Mouse (Mus musculus): Measurements from ENCODE around the gene Myocd. TPM values are rescaled to one million over a fixed set of nuclear protein-coding genes. Genes with fewer than 3 reads are reported as not detected.

Gene Myocd
- total RNA-seq (2021) (10 to 100 TPM; 82.5 to 87.1 TPM), polyA plus RNA-seq (2012; rRNA removed) (30.6 and 37.7 TPM in 2 replicates)
- long read RNA-seq, full-length matches to known transcripts = 2 of 14 reads
- long read RNA-seq, partial matches to known transcripts = 2 of 14 reads
- long read RNA-seq, other reads (novel, unspliced or antisense) = 10 of 14 reads

DNA sequence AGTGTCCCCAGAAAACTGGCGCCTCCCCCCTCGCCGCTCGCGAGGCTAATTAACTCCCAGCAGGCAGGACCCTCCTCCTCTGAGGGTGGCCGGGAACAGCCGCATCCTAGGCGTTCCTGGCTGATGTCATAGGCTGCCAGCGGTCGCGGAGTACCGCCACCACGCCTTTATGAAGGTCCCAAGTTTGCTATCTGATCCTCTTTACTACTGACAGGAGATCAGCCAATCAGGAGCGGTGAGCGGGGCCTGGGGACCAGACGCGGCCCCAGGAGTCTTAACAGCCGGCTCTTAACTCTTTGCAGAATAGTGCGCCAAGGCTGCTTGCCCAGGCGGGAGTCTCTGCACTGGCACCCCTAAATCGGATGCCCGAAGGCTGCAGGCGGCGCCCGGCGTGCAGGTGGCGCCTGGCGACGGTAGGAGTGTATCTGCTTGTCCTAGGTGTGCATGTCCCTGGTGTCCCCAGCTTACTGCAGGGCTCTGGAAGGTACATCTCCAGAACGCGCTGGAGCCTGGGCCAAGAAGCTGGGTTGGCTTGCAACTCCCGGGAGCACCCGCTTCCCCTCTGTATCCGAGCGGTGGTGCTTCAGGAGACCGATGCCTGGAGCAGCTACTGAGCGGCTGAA is at the start of gene Myocd:
Myocd (minus strand) TSS at position 139 of the 623 bp plus-strand sequence.
- Histone ChIP-seq H3K4me1 (ENCODE audit: control insufficient read depth, insufficient read depth, low read length) (no peaks in the 10 kb centered on the region), H3K4me3 (peak within 1 kb of the TSS; percentile 57), H3K27ac (peak within 1 kb of the TSS; percentile 88), H3K9ac (ENCODE audit: low read depth, low read length) (peak within 1 kb of the TSS; percentile 83), H3K36me3 (ENCODE audit: control insufficient read depth, insufficient read depth, low read length) (no peaks in the 10 kb centered on the region; the same call in 1 of the 2 replicates), H3K27me3 (ENCODE audit: control insufficient read depth, insufficient read depth, low read length) (no peaks in the 10 kb centered on the region), H3K79me2 (replicated peaks; ENCODE audit: control insufficient read depth, insufficient read depth, low read length) (no peaks in the 10 kb centered on the region)
- DNase-seq = peak; percentile 63 to 79
- intact Hi-C loops (cut with DNase I) = loop anchor here (2.0 to 5.0 kb wide), 4 partner anchors 29 to 362 kb away; no protein-coding TSS in a partner anchor
- WGBS = 2% methylated on average over 37 of the region's 37 CpGs
- 0 out of 2 replicates have a peak, but pooled peaks have one; percentile 11 for TF ChIP-seq EP300 (IDR thresholded peaks at IDR 0.05; ENCODE audit: insufficient read depth, low read depth, low read length)
- peak; percentile 83 for TF ChIP-seq POLR2A (IDR thresholded peaks at IDR 0.05; ENCODE audit: insufficient read depth, low read depth, low read length)
- TF ChIP-seq CTCF (IDR thresholded peaks at IDR 0.05) = peak; percentile 8; the same call in 1 of the 2 replicates

DNA sequence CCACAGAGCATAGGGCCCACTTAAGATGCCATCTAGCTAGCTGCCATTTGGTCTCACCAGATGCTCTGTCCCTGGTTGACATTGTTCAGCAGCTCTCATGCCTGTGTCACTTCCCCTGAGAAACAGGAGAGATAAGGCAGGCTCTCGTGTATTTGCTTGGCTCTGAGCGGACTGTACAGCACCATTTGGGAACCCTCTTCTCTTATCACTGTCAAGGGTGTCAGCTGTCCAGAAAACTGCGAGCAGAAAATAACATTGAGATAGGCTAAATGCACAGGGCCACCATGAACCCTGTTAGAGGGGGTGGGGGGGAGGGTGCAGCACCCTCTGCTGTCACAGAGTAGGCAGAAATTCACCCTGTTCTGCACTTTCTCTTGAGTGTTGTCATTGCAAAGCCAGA is 34.0 kb upstream of the Myocd start:
- peak; percentile 98 for TF ChIP-seq EP300 (IDR thresholded peaks at IDR 0.05; ENCODE audit: insufficient read depth, low read depth, low read length)
- TF ChIP-seq CTCF (IDR thresholded peaks at IDR 0.05) = peak; percentile 45
- TF ChIP-seq POLR2A (IDR thresholded peaks at IDR 0.05; ENCODE audit: insufficient read depth, low read depth, low read length) = 0 out of 2 replicates have a peak, but pooled peaks have one; percentile 31
- Histone ChIP-seq H3K36me3 (ENCODE audit: control insufficient read depth, insufficient read depth, low read length) (peaks cover 8% of the 10 kb centered on the region; the same call in 1 of the 2 replicates), H3K4me3 (no peak overlapping the region), H3K27me3 (ENCODE audit: control insufficient read depth, insufficient read depth, low read length) (no peaks in the 10 kb centered on the region), H3K9ac (ENCODE audit: low read depth, low read length) (0 out of 2 replicates have a peak overlapping the region, but pooled peaks have one; percentile 35), H3K4me1 (ENCODE audit: control insufficient read depth, insufficient read depth, low read length) (peaks cover 5% of the 10 kb centered on the region), H3K27ac (peak overlapping the region; percentile 83), H3K79me2 (replicated peaks; ENCODE audit: control insufficient read depth, insufficient read depth, low read length) (no peaks in the 10 kb centered on the region)
- intact Hi-C loops (cut with DNase I) = loop anchor here (5.0 kb wide), 2 partner anchors 97 to 307 kb away; no protein-coding TSS in a partner anchor
- WGBS = 13% methylated on average over 3 of the region's 3 CpGs
- DNase-seq = peak; percentile 30 to 77

DNA sequence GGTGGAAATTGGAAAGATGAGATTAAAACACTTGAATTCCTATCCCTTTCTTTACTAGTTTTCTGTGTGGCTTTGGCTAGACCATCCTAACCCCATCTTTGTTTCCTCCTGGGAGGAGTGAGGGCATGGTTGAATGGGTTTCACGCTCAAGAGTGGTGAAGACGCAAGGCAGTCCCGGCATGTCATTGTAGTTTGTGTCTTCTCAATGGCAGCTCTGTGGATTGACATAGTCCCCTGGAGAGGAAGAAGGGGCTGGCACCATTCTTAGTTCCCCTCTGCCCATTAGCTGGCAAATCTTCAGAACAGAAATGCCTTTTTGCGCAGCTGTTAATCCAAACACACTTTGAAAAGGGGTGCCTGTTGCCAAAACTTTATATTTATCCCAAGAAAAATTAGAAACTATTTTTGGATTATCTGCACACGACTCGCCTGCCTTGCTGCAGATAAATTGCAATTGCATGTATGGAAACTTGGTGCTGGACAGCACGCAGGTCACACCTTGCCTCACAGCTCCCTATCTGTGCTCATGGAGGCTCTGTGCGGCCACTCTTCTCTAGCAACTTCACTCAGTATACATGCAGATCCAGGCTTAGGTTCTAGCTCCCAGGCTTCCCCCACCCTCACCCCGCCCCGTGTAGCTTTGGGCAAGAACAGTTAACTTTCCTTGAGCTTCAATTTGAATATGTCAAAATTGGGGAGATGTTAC is 24.5 kb upstream of the Myocd start:
- TF ChIP-seq EP300 (IDR thresholded peaks at IDR 0.05; ENCODE audit: insufficient read depth, low read depth, low read length) (no peak), POLR2A (IDR thresholded peaks at IDR 0.05; ENCODE audit: insufficient read depth, low read depth, low read length) (no peak)
- WGBS = 62% methylated on average over 10 of the region's 10 CpGs
- H3K4me1 ChIP-seq (ENCODE audit: control insufficient read depth, insufficient read depth, low read length) = no peaks in the 10 kb centered on the region; the same call in 1 of the 2 replicates

DNA sequence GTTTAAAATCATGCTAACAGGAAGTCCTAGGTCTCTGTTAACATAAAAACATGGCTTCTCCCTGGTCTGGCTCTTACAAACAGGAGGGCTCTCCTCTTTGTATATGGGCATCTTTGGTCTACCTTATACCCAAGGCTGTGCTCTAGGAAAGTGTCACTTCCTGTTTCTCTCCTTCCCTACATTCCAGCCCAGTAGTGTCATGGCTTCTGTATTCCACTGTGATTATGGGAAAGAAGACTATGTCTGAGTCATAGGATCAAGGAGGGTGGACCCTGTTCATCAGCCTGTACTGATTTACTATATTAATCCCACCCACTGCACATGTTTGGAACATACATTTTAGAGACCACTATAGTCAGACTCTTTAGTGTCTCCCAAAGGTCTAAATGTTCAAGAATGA is 23.2 kb upstream of the Myocd start:
- DNase-seq = no peak
- TF ChIP-seq EP300 (IDR thresholded peaks at IDR 0.05; ENCODE audit: insufficient read depth, low read depth, low read length) = no peak
- no peak for TF ChIP-seq CTCF (IDR thresholded peaks at IDR 0.05)
- TF ChIP-seq POLR2A (IDR thresholded peaks at IDR 0.05; ENCODE audit: insufficient read depth, low read depth, low read length) = no peak
- Histone ChIP-seq H3K79me2 (replicated peaks; ENCODE audit: control insufficient read depth, insufficient read depth, low read length) (no peaks in the 10 kb centered on the region), H3K27me3 (ENCODE audit: control insufficient read depth, insufficient read depth, low read length) (no peaks in the 10 kb centered on the region), H3K36me3 (ENCODE audit: control insufficient read depth, insufficient read depth, low read length) (peaks cover 2% of the 10 kb centered on the region; the same call in 1 of the 2 replicates), H3K27ac (no peak overlapping the region), H3K4me1 (ENCODE audit: control insufficient read depth, insufficient read depth, low read length) (no peaks in the 10 kb centered on the region; the same call in 1 of the 2 replicates), H3K4me3 (no peak overlapping the region), H3K9ac (ENCODE audit: low read depth, low read length) (no peak overlapping the region)
- intact Hi-C loops (cut with DNase I) = no loop called here

More for the DNA sequence above, 24.5 kb upstream of the Myocd start:
- no peak for DNase-seq
- H3K27me3 ChIP-seq (ENCODE audit: control insufficient read depth, insufficient read depth, low read length) = no peaks in the 10 kb centered on the region
- no peak overlapping the region for H3K27ac ChIP-seq
- H3K79me2 ChIP-seq (replicated peaks; ENCODE audit: control insufficient read depth, insufficient read depth, low read length) = no peaks in the 10 kb centered on the region
- no peak overlapping the region for H3K9ac ChIP-seq (ENCODE audit: low read depth, low read length)
- intact Hi-C loops (cut with DNase I) = no loop called here
- no peak overlapping the region for H3K4me3 ChIP-seq
- H3K36me3 ChIP-seq (ENCODE audit: control insufficient read depth, insufficient read depth, low read length) = peaks cover 4% of the 10 kb centered on the region; the same call in 1 of the 2 replicates

DNA sequence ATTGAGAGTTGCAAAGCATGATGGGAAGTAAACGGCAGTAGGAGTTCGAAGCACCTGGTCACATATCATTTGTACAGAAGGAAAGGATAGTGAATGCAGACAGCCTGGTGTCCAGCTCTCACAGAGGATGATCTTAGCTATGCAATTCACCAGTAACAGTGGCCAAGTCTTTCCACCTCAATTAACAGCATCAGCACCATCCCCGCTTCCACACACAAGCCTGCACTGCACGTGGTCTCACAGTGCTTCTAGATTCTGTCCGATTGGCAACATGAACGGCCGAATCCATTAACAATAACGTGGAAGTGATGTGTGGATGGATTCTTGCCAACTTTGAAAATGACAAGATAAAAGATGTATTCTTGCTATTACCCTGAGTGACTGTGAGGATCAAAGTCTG is 17.9 kb upstream of the Myocd start:
- H3K4me1 ChIP-seq (ENCODE audit: control insufficient read depth, insufficient read depth, low read length) = no peaks in the 10 kb centered on the region
- no peaks in the 10 kb centered on the region for H3K79me2 ChIP-seq (replicated peaks; ENCODE audit: control insufficient read depth, insufficient read depth, low read length)
- intact Hi-C loops (cut with DNase I) = no loop called here
- H3K9ac ChIP-seq (ENCODE audit: low read depth, low read length) = no peak overlapping the region
- no peak for DNase-seq
- TF ChIP-seq CTCF (IDR thresholded peaks at IDR 0.05) (no peak), EP300 (IDR thresholded peaks at IDR 0.05; ENCODE audit: insufficient read depth, low read depth, low read length) (no peak)
- no peaks in the 10 kb centered on the region for H3K36me3 ChIP-seq (ENCODE audit: control insufficient read depth, insufficient read depth, low read length)
- no peaks in the 10 kb centered on the region for H3K27me3 ChIP-seq (ENCODE audit: control insufficient read depth, insufficient read depth, low read length)
- no peak overlapping the region for H3K27ac ChIP-seq
- no peak overlapping the region for H3K4me3 ChIP-seq
- WGBS = 80% methylated on average over 8 of the region's 8 CpGs

Data from heart, adult 2 months (tissue).